Mouse (Mus musculus): Measurements from ENCODE around the gene Tas2r103.

The Tas2r103 gene

DNA sequence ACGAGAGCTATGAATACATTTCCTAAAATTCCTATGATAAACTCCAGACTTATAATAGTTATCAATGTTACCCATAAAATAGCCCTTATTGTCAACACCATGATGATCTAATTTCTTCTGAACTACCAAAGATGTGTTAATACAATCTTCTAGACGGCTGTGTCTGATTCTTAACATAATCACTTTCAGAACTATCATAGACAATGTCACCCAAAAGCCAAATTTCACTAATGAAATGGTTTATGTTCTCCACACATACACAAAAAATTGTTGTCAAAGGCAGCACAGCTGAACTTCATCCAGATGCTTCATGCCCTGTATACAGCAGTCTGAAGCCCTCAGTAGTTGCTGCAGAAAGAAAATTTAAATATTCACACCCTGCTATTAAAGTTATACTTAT is at the start of gene Tas2r103:
Tas2r103 (minus strand) TSS at position 101 of the 400 bp plus-strand sequence.
- no peak for DNase-seq (ENCODE audit: low read depth, low spot score)

DNA sequence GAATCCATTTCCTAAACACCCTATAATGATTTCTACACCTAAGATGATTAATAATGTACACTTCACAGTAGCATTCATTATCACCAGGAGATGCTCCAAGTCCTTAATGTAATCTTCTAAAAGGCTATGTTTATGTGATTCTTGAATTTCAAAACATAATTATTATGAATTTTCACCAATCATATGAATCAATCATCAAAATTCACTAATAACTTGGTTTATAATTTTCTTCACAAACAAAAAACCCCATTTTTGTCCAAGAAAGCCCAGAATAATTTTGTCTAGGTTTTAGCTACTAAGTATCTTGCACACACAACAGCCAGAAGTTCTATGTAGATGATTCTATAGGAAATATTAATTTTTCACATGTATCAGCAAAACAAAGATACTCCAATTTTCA is 18.8 kb upstream of the Tas2r103 start, which contains the start of gene Tas2r140:
Tas2r140 (minus strand) TSS at position 101 of the 400 bp plus-strand sequence.
- no peak for DNase-seq (ENCODE audit: low read depth, low spot score)

Measured in ZHBTc4 (cell line).